Mouse (Mus musculus) heart, embryonic 11.5 days (tissue): ENCODE results near the gene Ube2g2. TPM values are rescaled to one million over a fixed set of nuclear protein-coding genes. Genes with fewer than 3 reads are reported as not detected.

Experiments used
- ATAC-seq: fragments of 200-750 bp; cut with Nextera tagmentation; replicated peaks from 2 replicates; pipeline ENCODE4 v1.8.0; 2017; ENCODE audit warnings: moderate library complexity; ENCODE audit not compliant: insufficient number of reproducible peaks, low FRiP score, low TSS enrichment
- H3K27ac ChIP-seq: fragments of 300-500 bp; sonication (generic); 2 replicates; pipeline ENCODE4 v1.5.1; 2014; ENCODE audit warnings: mild to moderate bottlenecking, low read depth, low read length
- H3K27me3 ChIP-seq: fragments of 300-500 bp; sonication (generic); 2 replicates; pipeline ENCODE4 v1.6.1; 2014; ENCODE audit warnings: mild to moderate bottlenecking, low read length, mixed read lengths; ENCODE audit not compliant: control insufficient read depth, insufficient read depth
- H3K36me3 ChIP-seq: fragments of 300-500 bp; sonication (generic); 2 replicates; pipeline ENCODE4 v1.6.1; 2014; ENCODE audit warnings: mild to moderate bottlenecking, low read length, moderate library complexity, mixed read lengths; ENCODE audit not compliant: control insufficient read depth, insufficient read depth
- H3K4me1 ChIP-seq: fragments of 300-500 bp; sonication (generic); 2 replicates; pipeline ENCODE4 v1.6.1; 2014; ENCODE audit warnings: low read length; ENCODE audit not compliant: control insufficient read depth, insufficient read depth
- H3K4me2 ChIP-seq: fragments of 300-500 bp; sonication (generic); 2 replicates; pipeline ENCODE4 v1.6.1; 2014; ENCODE audit warnings: mild to moderate bottlenecking, moderate library complexity
- H3K4me3 ChIP-seq: fragments of 300-500 bp; sonication (generic); 2 replicates; pipeline ENCODE4 v1.5.1; 2014; ENCODE audit warnings: low read depth, low read length
- H3K9ac ChIP-seq: fragments of 300-500 bp; sonication (generic); 2 replicates; pipeline ENCODE4 v1.6.1; 2014; ENCODE audit warnings: mild to moderate bottlenecking, low read depth, low read length, moderate library complexity
- H3K9me3 ChIP-seq: fragments of 300-500 bp; sonication (generic); replicated peaks from 2 replicates; pipeline ENCODE4 v1.6.1; 2016; ENCODE audit warnings: low read length; ENCODE audit not compliant: control insufficient read depth
- WGBS: fragments of 180-500 bp; shearing (Covaris S2); extraction: QIAGEN DNeasy Blood & Tissue Kit; methylation state at CpG from one replicate; pipeline ENCODE4 v1.1.7; 2014; ENCODE audit not compliant: insufficient replicate concordance; 5-methylcytosine and 5-hydroxymethylcytosine counted together
- polyA plus RNA-seq: library from polyadenylated mRNA; unstranded; fragments of >200 nt; fragmentation: Nextera tagmentation; extraction: Ambion mirVana; gene quantifications from 2 replicates; pipeline ENCODE4 v1.2.1, GENCODE M21; 2014

Gene Ube2g2
- polyA plus RNA-seq, 1 experiment from 2014 or later = 38.0 TPM

GRCm38 (mm10) chr10:77586637-77587036, 35.4 kb upstream of the Ube2g2 start:
- H3K4me2 ChIP-seq = no peak overlapping the region
- 85% methylated on average over 3 of the region's 3 CpGs for WGBS
- ATAC-seq = no peak
- H3K4me1 ChIP-seq = peaks cover 37% of the 10 kb centered on the region
- H3K27me3 ChIP-seq = no peaks in the 10 kb centered on the region
- no peaks in the 10 kb centered on the region for H3K36me3 ChIP-seq
- H3K27ac ChIP-seq = no peak overlapping the region
- H3K4me3 ChIP-seq = no peak overlapping the region
- H3K9me3 ChIP-seq = no peaks in the 10 kb centered on the region
- H3K9ac ChIP-seq = no peak overlapping the region

GRCm38 (mm10) chr10:77587091-77587775, 34.8 kb upstream of the Ube2g2 start:
- H3K4me1 ChIP-seq = peaks cover 37% of the 10 kb centered on the region
- 75% methylated on average over 6 of the region's 6 CpGs for WGBS
- no peak for ATAC-seq
- H3K9me3 ChIP-seq = no peaks in the 10 kb centered on the region
- H3K36me3 ChIP-seq = no peaks in the 10 kb centered on the region
- no peak overlapping the region for H3K4me2 ChIP-seq
- no peak overlapping the region for H3K4me3 ChIP-seq
- H3K27me3 ChIP-seq = no peaks in the 10 kb centered on the region
- no peak overlapping the region for H3K9ac ChIP-seq
- no peak overlapping the region for H3K27ac ChIP-seq

- WGBS = 86% methylated on average over 2 of the region's 2 CpGs
- no peak overlapping the region for H3K4me2 ChIP-seq
- H3K9ac ChIP-seq = no peak overlapping the region
- ATAC-seq = no peak
- no peak overlapping the region for H3K4me3 ChIP-seq
- no peak overlapping the region for H3K27ac ChIP-seq
- H3K4me1 ChIP-seq = peaks cover 32% of the 10 kb centered on the region
- H3K27me3 ChIP-seq = no peaks in the 10 kb centered on the region
- 0 out of 2 replicates have a peak, but pooled peaks cover 7% of the 10 kb centered on the region for H3K36me3 ChIP-seq
- no peaks in the 10 kb centered on the region for H3K9me3 ChIP-seq
Observed at GRCm38 (mm10) chr10:77588036-77588435, 34.0 kb upstream of the Ube2g2 start.

- H3K9me3 ChIP-seq = no peaks in the 10 kb centered on the region
- peaks cover 28% of the 10 kb centered on the region for H3K4me1 ChIP-seq
- WGBS = 63% methylated on average over 7 of the region's 7 CpGs
- H3K36me3 ChIP-seq = peaks cover 15% of the 10 kb centered on the region
- H3K27me3 ChIP-seq = no peaks in the 10 kb centered on the region
- H3K27ac ChIP-seq = peak overlapping the region; percentile 25; the same call in 1 of the 2 replicates
- ATAC-seq = no peak; the same call in 1 of the 2 replicates
- H3K4me3 ChIP-seq = no peak overlapping the region
- no peak overlapping the region for H3K4me2 ChIP-seq
- H3K9ac ChIP-seq = peak overlapping the region; percentile 12; the same call in 1 of the 2 replicates
Observed at GRCm38 (mm10) chr10:77589117-77589516, 33.0 kb upstream of the Ube2g2 start.

GRCm38 (mm10) chr10:77589749-77590148, 32.3 kb upstream of the Ube2g2 start:
- Histone ChIP-seq H3K4me1 (peaks cover 28% of the 10 kb centered on the region), H3K4me2 (no peak overlapping the region), H3K9ac (no peak overlapping the region), H3K27me3 (no peaks in the 10 kb centered on the region), H3K36me3 (peaks cover 21% of the 10 kb centered on the region), H3K27ac (peak overlapping the region; percentile 25; the same call in 1 of the 2 replicates), H3K4me3 (no peak overlapping the region), H3K9me3 (no peaks in the 10 kb centered on the region)
- ATAC-seq = no peak; the same call in 1 of the 2 replicates
- WGBS = 76% methylated on average over 8 of the region's 8 CpGs

GRCm38 (mm10) chr10:77590812-77591211, 31.3 kb upstream of the Ube2g2 start:
- Histone ChIP-seq H3K9ac (no peak overlapping the region), H3K27ac (no peak overlapping the region), H3K4me2 (no peak overlapping the region), H3K9me3 (no peaks in the 10 kb centered on the region), H3K4me1 (peaks cover 28% of the 10 kb centered on the region), H3K36me3 (peaks cover 28% of the 10 kb centered on the region), H3K4me3 (no peak overlapping the region), H3K27me3 (no peaks in the 10 kb centered on the region)
- 42% methylated on average over 6 of the region's 6 CpGs for WGBS
- ATAC-seq = no peak; the same call in 1 of the 2 replicates

- H3K4me1 ChIP-seq = peaks cover 28% of the 10 kb centered on the region
- no peaks in the 10 kb centered on the region for H3K27me3 ChIP-seq
- WGBS = 78% methylated on average over 6 of the region's 6 CpGs
- no peaks in the 10 kb centered on the region for H3K9me3 ChIP-seq
- ATAC-seq = no peak
- no peak overlapping the region for H3K9ac ChIP-seq
- H3K4me2 ChIP-seq = no peak overlapping the region
- peaks cover 28% of the 10 kb centered on the region for H3K36me3 ChIP-seq
- H3K27ac ChIP-seq = no peak overlapping the region
- H3K4me3 ChIP-seq = no peak overlapping the region
Observed at GRCm38 (mm10) chr10:77591546-77591945, 30.5 kb upstream of the Ube2g2 start.

- no peak for ATAC-seq
- Histone ChIP-seq H3K9me3 (no peaks in the 10 kb centered on the region), H3K27me3 (no peaks in the 10 kb centered on the region), H3K36me3 (peaks cover 40% of the 10 kb centered on the region), H3K27ac (no peak overlapping the region), H3K9ac (no peak overlapping the region), H3K4me1 (peaks cover 10% of the 10 kb centered on the region), H3K4me2 (no peak overlapping the region), H3K4me3 (no peak overlapping the region)
- WGBS = 82% methylated on average over 2 of the region's 2 CpGs
Observed at GRCm38 (mm10) chr10:77596060-77596459, 26.0 kb upstream of the Ube2g2 start.

GRCm38 (mm10) chr10:77603021-77603420, 19.1 kb upstream of the Ube2g2 start:
- Histone ChIP-seq H3K9ac (no peak overlapping the region), H3K9me3 (0 out of 2 replicates have a peak, but pooled peaks cover 3% of the 10 kb centered on the region), H3K4me3 (no peak overlapping the region), H3K4me2 (no peak overlapping the region), H3K4me1 (peaks cover 23% of the 10 kb centered on the region), H3K27ac (no peak overlapping the region), H3K27me3 (no peaks in the 10 kb centered on the region), H3K36me3 (peaks cover 7% of the 10 kb centered on the region; the same call in 1 of the 2 replicates)
- no peak for ATAC-seq
- 61% methylated on average over 4 of the region's 4 CpGs for WGBS
